Mouse (Mus musculus): ENCODE data around the gene Tapbpl.

- TF ChIP-seq CTCF (IDR thresholded peaks at IDR 0.05; ENCODE audit: insufficient read depth, low read length) (no peak), POLR2A (IDR thresholded peaks at IDR 0.05; ENCODE audit: borderline replicate concordance, extremely low read depth, low read depth, low read length) (no peak)
Observed at GRCm38 (mm10) chr6:125272228-125272785, 40.6 kb upstream of the Tapbpl start.

All from lung, adult 2 months (tissue).